Mouse (Mus musculus): ENCODE results near the gene Gm3164.
"Not testable (repeated sequence)": the region's sequence is repeated elsewhere in the genome, so short reads cannot be mapped to it uniquely, and the experiment has no call there.

DNA sequence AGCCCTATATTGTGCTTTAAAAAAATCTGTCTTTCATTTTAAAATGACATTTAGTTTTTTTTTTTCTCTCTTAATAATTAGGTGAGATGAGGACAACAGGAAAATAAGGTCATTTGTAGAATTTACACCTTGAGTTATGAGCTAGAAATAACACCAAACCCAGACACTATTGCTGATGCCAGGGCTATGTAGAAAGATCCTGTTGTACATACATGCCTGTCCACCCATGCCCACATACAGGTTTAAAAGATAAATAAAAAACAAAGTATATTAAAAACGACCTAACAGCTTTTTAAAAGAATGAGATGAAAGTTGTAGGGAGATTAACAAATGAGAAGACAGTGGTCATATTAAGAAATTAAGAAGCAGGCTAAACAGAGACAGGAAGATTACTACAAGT lies 5.3 kb upstream of the Gm3164 start:
- not testable (repeated sequence) for TF ChIP-seq CTCF (IDR thresholded peaks at IDR 0.05; ENCODE audit: low read depth); EP300 (optimal IDR thresholded peaks at IDR 0.05)
